Mouse (Mus musculus) liver, postnatal 0 days (tissue): ENCODE results near the gene Acsbg1.

Experiments
- CTCF ChIP-seq: sonication (generic); IDR thresholded peaks from 2 replicates; pipeline ENCODE4 v1.5.1; 2016; ENCODE audit warnings: antibody characterized with exemption, low read depth
- EP300 ChIP-seq: IDR thresholded peaks from 2 replicates; pipeline ENCODE4 v1.6.1; 2016; ENCODE audit warnings: antibody characterized with exemption, low read depth, mild to moderate bottlenecking

DNA sequence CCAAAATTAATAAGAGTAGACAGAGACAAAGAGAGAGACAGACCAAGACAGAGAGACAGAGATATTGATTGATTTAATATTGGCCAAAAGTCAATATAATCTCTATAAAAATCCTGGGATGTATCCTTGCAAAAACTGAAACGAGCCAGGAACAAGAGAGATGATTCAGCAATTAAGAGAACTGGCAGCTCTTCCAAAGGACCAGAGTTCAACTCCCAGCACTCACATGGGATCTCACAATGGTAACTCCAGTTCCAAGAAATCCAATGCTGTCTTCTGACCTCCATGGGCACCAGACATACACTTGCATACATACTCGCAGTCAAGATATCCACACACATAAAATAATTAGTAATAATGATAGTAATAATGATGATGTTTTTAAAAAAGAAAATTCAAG lies 8.9 kb downstream of the Acsbg1 start:
- TF ChIP-seq CTCF (no peak), EP300 (no peak)
